Mouse (Mus musculus): ENCODE data around the gene Psmc2. TPM values are rescaled to one million over a fixed set of nuclear protein-coding genes. Genes with fewer than 3 reads are reported as not detected.

Gene Psmc2
- polyA plus RNA-seq, 1 experiment from 2014 or later: 82.0 TPM

DNA sequence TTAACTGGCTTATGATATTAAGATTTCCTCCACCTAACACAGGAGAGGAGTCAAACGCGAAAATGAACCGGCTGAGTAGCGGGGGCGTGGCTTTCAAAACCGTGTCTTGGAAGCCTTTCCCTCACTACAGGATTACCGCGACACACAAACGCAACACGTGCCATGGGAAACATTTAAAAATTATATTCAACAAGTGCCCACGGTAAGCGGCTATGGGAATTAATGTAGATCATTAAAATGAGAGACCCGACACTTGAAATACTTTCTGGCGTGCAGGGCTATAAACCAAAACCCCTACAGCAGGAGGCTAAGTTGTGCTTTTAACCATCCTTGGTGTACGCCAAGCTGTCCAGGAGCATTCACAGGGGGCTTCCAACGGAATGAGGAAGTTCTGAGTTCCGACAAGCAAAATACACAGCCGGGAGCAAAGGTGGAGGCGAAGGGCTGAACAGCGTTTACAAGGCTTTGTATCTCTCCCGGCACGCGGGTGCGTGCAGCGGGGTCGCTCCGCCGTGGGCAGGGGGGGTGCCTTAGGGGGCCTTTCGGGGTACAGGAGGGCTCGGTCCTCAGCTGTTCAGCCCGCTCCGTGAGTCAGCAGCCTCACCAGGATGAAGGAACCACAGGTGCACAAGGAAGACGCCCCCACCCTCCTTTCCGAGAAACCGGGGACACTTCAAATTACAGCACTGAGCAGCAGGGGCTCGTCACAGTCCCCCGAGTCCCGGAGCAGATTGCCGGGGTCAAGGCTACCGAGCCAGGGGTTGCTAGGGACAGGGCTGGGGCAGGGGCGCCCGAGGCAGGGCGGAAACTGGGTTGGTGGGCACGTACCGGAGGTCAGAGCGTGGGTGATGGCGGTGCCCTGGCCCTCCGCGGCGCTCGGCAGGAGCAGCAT, 676 bp upstream of the Psmc2 start:
- Histone ChIP-seq H3K9ac (replicated peaks) (peak overlapping the region; percentile 90), H3K27me3 (ENCODE audit: insufficient read depth, low read length) (no peaks in the 10 kb centered on the region), H3K9me3 (ENCODE audit: low read length) (no peaks in the 10 kb centered on the region), H3K4me1 (ENCODE audit: insufficient read depth) (peaks cover 22% of the 10 kb centered on the region), H3K4me3 (ENCODE audit: low read depth, low read length) (peak overlapping the region; percentile 99), H3K4me2 (ENCODE audit: low read depth, low read length) (peak overlapping the region; percentile 100), H3K27ac (ENCODE audit: low read depth) (peak overlapping the region; percentile 58), H3K36me3 (replicated peaks; ENCODE audit: insufficient read depth, low read length) (peaks cover 32% of the 10 kb centered on the region)
- WGBS (ENCODE audit: insufficient replicate concordance): under 1% methylated on average over 49 of the region's 51 CpGs
- peak; percentile 46 for DNase-seq
- peak; percentile 8; the same call in 1 of the 2 replicates for ATAC-seq
- TF ChIP-seq EP300 (IDR thresholded peaks at IDR 0.05; ENCODE audit: low read depth) (no peak), CTCF (IDR thresholded peaks at IDR 0.05; ENCODE audit: low read depth) (no peak)

GRCm38 (mm10) chr5:21785776-21786175, 693 bp downstream of the Psmc2 start:
- WGBS (ENCODE audit: insufficient replicate concordance): 76% methylated on average over 7 of the region's 7 CpGs
- TF ChIP-seq EP300 (IDR thresholded peaks at IDR 0.05; ENCODE audit: low read depth): no peak
- no peak for TF ChIP-seq CTCF (IDR thresholded peaks at IDR 0.05; ENCODE audit: low read depth)
- Histone ChIP-seq H3K4me3 (ENCODE audit: low read depth, low read length) (peak overlapping the region; percentile 99), H3K36me3 (replicated peaks; ENCODE audit: insufficient read depth, low read length) (peaks cover 26% of the 10 kb centered on the region), H3K4me2 (ENCODE audit: low read depth, low read length) (peak overlapping the region; percentile 100), H3K4me1 (ENCODE audit: insufficient read depth) (peaks cover 22% of the 10 kb centered on the region), H3K27me3 (ENCODE audit: insufficient read depth, low read length) (no peaks in the 10 kb centered on the region), H3K9ac (replicated peaks) (no peak overlapping the region), H3K27ac (ENCODE audit: low read depth) (peak overlapping the region; percentile 89), H3K9me3 (ENCODE audit: low read length) (no peaks in the 10 kb centered on the region)
- DNase-seq (no peak), ATAC-seq (no peak)

- WGBS (ENCODE audit: insufficient replicate concordance): 2% methylated on average over 51 of the region's 51 CpGs
- Histone ChIP-seq H3K9me3 (ENCODE audit: low read length) (no peaks in the 10 kb centered on the region), H3K27me3 (ENCODE audit: insufficient read depth, low read length) (no peaks in the 10 kb centered on the region), H3K4me2 (ENCODE audit: low read depth, low read length) (peak overlapping the region; percentile 100), H3K9ac (replicated peaks) (peak overlapping the region; percentile 89), H3K4me1 (ENCODE audit: insufficient read depth) (peaks cover 22% of the 10 kb centered on the region), H3K4me3 (ENCODE audit: low read depth, low read length) (peak overlapping the region; percentile 89), H3K36me3 (replicated peaks; ENCODE audit: insufficient read depth, low read length) (peaks cover 19% of the 10 kb centered on the region), H3K27ac (ENCODE audit: low read depth) (peak overlapping the region; percentile 89)
- no peak for TF ChIP-seq EP300 (IDR thresholded peaks at IDR 0.05; ENCODE audit: low read depth)
- TF ChIP-seq CTCF (IDR thresholded peaks at IDR 0.05; ENCODE audit: low read depth): no peak
- peak; percentile 88 for ATAC-seq
- peak; percentile 95 for DNase-seq
Measured at GRCm38 (mm10) chr5:21786258-21787185, 1.4 kb downstream of the Psmc2 start.

DNA sequence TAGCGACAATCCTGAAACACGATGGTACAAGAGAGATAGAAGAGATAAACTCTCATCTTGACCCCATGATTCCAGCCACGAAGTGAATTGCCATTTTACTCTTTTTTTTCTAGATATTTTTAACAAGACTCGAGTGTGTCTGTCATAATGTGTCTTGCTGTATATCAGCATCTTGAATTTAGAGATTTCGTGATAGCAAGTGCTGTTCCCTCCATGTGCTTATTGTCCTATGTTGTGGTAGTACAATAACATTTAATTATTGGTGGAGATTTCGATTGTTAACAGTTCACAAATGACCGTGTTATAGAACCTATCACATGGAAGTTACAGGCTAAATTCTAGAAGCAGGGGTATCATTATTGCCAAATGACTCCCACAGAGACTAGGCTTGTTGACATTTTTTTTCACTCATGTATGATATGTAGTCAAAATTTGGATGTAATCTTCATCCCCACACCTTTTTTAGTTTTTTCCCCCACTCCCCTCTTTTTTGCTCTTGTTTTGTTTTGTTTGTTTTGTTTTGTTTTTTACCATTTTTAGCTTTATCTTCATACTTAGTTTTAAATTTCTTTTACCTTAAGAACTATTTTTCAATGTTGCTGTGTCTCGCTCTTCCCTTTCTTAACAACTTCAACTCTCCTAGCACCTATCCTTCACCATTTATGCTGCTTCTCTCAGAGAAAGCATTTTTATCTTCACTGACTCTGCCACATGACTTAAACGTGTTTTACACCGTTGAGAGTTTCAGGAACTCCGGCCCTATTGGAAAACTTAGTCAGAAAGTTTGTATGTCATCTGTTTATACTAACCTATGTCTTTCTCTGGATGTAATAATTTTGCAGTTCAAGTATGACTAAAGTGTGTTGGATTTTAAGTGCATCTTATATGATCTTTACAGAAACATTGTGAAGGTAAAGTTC, 2.4 kb downstream of the Psmc2 start:
- H3K36me3 ChIP-seq (replicated peaks; ENCODE audit: insufficient read depth, low read length): peaks cover 14% of the 10 kb centered on the region
- DNase-seq: no peak
- peak overlapping the region; percentile 89 for H3K9ac ChIP-seq (replicated peaks)
- ATAC-seq: no peak
- no peaks in the 10 kb centered on the region for H3K27me3 ChIP-seq (ENCODE audit: insufficient read depth, low read length)
- no peaks in the 10 kb centered on the region for H3K9me3 ChIP-seq (ENCODE audit: low read length)
- peak overlapping the region; percentile 100 for H3K4me2 ChIP-seq (ENCODE audit: low read depth, low read length)
- peak overlapping the region; percentile 89 for H3K4me3 ChIP-seq (ENCODE audit: low read depth, low read length)
- 25% methylated on average over 11 of the region's 11 CpGs for WGBS (ENCODE audit: insufficient replicate concordance)
- H3K27ac ChIP-seq (ENCODE audit: low read depth): peak overlapping the region; percentile 89
- peaks cover 22% of the 10 kb centered on the region for H3K4me1 ChIP-seq (ENCODE audit: insufficient read depth)
- TF ChIP-seq EP300 (IDR thresholded peaks at IDR 0.05; ENCODE audit: low read depth) (no peak), CTCF (IDR thresholded peaks at IDR 0.05; ENCODE audit: low read depth) (no peak)

DNA sequence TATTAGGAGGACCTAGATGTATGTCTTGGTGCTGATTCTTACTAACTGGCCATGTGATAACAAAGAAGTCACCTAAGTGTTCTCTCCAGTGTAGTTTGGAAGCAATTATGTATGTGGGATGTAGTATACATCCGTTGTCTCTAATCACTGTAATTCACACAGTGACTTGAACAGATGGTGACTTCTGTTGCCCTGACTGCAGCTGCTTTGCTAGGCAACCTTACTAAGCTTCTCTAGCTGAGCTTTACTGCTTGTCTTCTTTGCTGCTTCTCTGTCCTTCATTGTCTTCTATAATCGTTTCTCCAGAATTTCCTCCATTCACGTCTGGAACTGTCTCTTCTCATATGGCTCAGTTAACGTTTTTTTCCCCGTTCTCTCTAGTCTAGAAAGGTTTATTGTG, 4.0 kb downstream of the Psmc2 start:
- Histone ChIP-seq H3K4me3 (ENCODE audit: low read depth, low read length) (no peak overlapping the region), H3K9ac (replicated peaks) (no peak overlapping the region), H3K4me1 (ENCODE audit: insufficient read depth) (peaks cover 22% of the 10 kb centered on the region), H3K27ac (ENCODE audit: low read depth) (no peak overlapping the region), H3K4me2 (ENCODE audit: low read depth, low read length) (peak overlapping the region; percentile 100; the same call in 1 of the 2 replicates), H3K36me3 (replicated peaks; ENCODE audit: insufficient read depth, low read length) (peaks cover 10% of the 10 kb centered on the region; the same call in 1 of the 2 replicates), H3K9me3 (ENCODE audit: low read length) (no peaks in the 10 kb centered on the region), H3K27me3 (ENCODE audit: insufficient read depth, low read length) (no peaks in the 10 kb centered on the region)
- no peak for TF ChIP-seq EP300 (IDR thresholded peaks at IDR 0.05; ENCODE audit: low read depth)
- WGBS (ENCODE audit: insufficient replicate concordance): 66% methylated on average over 5 of the region's 5 CpGs
- ATAC-seq: no peak
- no peak for DNase-seq

All from liver, postnatal 0 days (tissue).